Mouse (Mus musculus): ENCODE measurements around the gene Tfap2d. TPM values are rescaled to one million over a fixed set of nuclear protein-coding genes. Genes with fewer than 3 reads are reported as not detected.

The Tfap2d gene
- polyA plus RNA-seq, 1 experiment from 2014 or later, result not detected

- Histone ChIP-seq H3K27ac (replicated peaks; ENCODE audit: low read depth, low read length) (no peak overlapping the region), H3K4me2 (ENCODE audit: low read depth, severe bottlenecking) (no peak overlapping the region)
- 3% methylated on average over 4 of the region's 4 CpGs for WGBS
Observed at GRCm38 (mm10) chr1:19207611-19208010, 104.8 kb downstream of the Tfap2d start.

DNA sequence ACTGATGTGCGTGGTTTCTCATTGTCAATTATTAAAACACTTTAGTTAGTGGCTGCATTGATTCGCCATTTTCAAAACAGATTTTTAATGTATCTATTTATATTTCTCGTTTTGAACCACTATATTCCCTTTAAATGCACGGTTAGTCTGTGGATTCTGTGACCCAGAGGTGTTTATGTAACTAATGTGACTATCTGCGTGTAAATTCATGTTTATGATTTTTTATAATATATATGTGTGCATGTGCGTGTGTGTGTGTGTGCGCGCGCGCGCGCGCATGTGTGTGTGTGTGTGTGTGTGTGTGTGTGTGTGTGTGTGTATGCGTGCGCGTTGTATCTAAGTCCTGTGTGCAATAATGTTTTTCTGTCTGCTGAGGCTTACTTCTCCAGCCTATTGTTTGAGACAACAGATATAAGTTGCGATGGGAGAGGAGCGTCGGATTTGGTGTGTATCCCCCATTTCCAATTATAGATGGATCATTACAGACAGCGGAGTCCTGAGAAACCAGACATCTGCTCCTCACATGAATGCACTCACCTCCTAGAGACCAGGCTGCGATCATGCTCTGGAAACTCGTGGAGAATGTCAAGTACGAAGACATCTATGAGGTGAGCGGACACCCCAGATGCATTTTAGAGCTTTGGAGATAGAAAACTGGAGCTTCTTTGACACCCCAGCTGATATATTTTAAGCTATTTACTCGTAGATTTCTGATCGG lies 106.0 kb downstream of the Tfap2d start, which contains the start of gene Tfap2b:
Gene Tfap2b, plus strand, starts transcription at position 274 of the 718 bp plus-strand sequence.
- Histone ChIP-seq H3K27me3 (ENCODE audit: control insufficient read depth, insufficient read depth, low read length) (peaks cover 29% of the 10 kb centered on the region), H3K4me1 (ENCODE audit: control insufficient read depth, insufficient read depth, low read length) (no peaks in the 10 kb centered on the region), H3K36me3 (ENCODE audit: control insufficient read depth, insufficient read depth, low read length) (no peaks in the 10 kb centered on the region), H3K4me3 (ENCODE audit: low read depth, low read length) (peak within 1 kb of the TSS; percentile 32), H3K27ac (replicated peaks; ENCODE audit: low read depth, low read length) (no peak within 1 kb of the TSS), H3K4me2 (ENCODE audit: low read depth, severe bottlenecking) (peak within 1 kb of the TSS; percentile 31), H3K9me3 (ENCODE audit: control insufficient read depth, low read length) (no peaks in the 10 kb centered on the region), H3K9ac (ENCODE audit: low read length) (peak within 1 kb of the TSS; percentile 67)
- 2% methylated on average over 26 of the region's 26 CpGs for WGBS
- DNase-seq (ENCODE audit: low spot score), result peak; percentile 66
- no peak for ATAC-seq (ENCODE audit: insufficient number of reproducible peaks, low FRiP score, low TSS enrichment, low read depth)

More at GRCm38 (mm10) chr1:19207611-19208010, 104.8 kb downstream of the Tfap2d start:
- DNase-seq (ENCODE audit: low spot score) (no peak), ATAC-seq (ENCODE audit: insufficient number of reproducible peaks, low FRiP score, low TSS enrichment, low read depth) (no peak)
- Histone ChIP-seq H3K4me3 (ENCODE audit: low read depth, low read length) (no peak overlapping the region), H3K36me3 (ENCODE audit: control insufficient read depth, insufficient read depth, low read length) (no peaks in the 10 kb centered on the region), H3K9me3 (ENCODE audit: control insufficient read depth, low read length) (no peaks in the 10 kb centered on the region), H3K4me1 (ENCODE audit: control insufficient read depth, insufficient read depth, low read length) (no peaks in the 10 kb centered on the region), H3K27me3 (ENCODE audit: control insufficient read depth, insufficient read depth, low read length) (peaks cover 25% of the 10 kb centered on the region), H3K9ac (ENCODE audit: low read length) (no peak overlapping the region)

GRCm38 (mm10) chr1:19209359-19209745 lies 106.5 kb downstream of the Tfap2d start:
- Histone ChIP-seq H3K36me3 (ENCODE audit: control insufficient read depth, insufficient read depth, low read length) (no peaks in the 10 kb centered on the region), H3K4me2 (ENCODE audit: low read depth, severe bottlenecking) (peak overlapping the region; percentile 31), H3K4me1 (ENCODE audit: control insufficient read depth, insufficient read depth, low read length) (no peaks in the 10 kb centered on the region), H3K9ac (ENCODE audit: low read length) (peak overlapping the region; percentile 67), H3K27ac (replicated peaks; ENCODE audit: low read depth, low read length) (no peak overlapping the region), H3K9me3 (ENCODE audit: control insufficient read depth, low read length) (no peaks in the 10 kb centered on the region), H3K4me3 (ENCODE audit: low read depth, low read length) (peak overlapping the region; percentile 32), H3K27me3 (ENCODE audit: control insufficient read depth, insufficient read depth, low read length) (peaks cover 35% of the 10 kb centered on the region)
- DNase-seq (ENCODE audit: low spot score) (no peak), ATAC-seq (ENCODE audit: insufficient number of reproducible peaks, low FRiP score, low TSS enrichment, low read depth) (no peak)
- WGBS, result 0% methylated on average over 10 of the region's 10 CpGs

- Histone ChIP-seq H3K27me3 (ENCODE audit: control insufficient read depth, insufficient read depth, low read length) (peaks cover 39% of the 10 kb centered on the region), H3K4me2 (ENCODE audit: low read depth, severe bottlenecking) (peak overlapping the region; percentile 31), H3K27ac (replicated peaks; ENCODE audit: low read depth, low read length) (no peak overlapping the region), H3K4me3 (ENCODE audit: low read depth, low read length) (peak overlapping the region; percentile 32), H3K9ac (ENCODE audit: low read length) (peak overlapping the region; percentile 67), H3K36me3 (ENCODE audit: control insufficient read depth, insufficient read depth, low read length) (no peaks in the 10 kb centered on the region), H3K9me3 (ENCODE audit: control insufficient read depth, low read length) (no peaks in the 10 kb centered on the region), H3K4me1 (ENCODE audit: control insufficient read depth, insufficient read depth, low read length) (no peaks in the 10 kb centered on the region)
- peak; percentile 69 for DNase-seq (ENCODE audit: low spot score)
- ATAC-seq (ENCODE audit: insufficient number of reproducible peaks, low FRiP score, low TSS enrichment, low read depth), result no peak; the same call in 1 of the 2 replicates
- WGBS, result under 1% methylated on average over 31 of the region's 31 CpGs
Observed at GRCm38 (mm10) chr1:19209776-19210175, 107.0 kb downstream of the Tfap2d start.

DNA sequence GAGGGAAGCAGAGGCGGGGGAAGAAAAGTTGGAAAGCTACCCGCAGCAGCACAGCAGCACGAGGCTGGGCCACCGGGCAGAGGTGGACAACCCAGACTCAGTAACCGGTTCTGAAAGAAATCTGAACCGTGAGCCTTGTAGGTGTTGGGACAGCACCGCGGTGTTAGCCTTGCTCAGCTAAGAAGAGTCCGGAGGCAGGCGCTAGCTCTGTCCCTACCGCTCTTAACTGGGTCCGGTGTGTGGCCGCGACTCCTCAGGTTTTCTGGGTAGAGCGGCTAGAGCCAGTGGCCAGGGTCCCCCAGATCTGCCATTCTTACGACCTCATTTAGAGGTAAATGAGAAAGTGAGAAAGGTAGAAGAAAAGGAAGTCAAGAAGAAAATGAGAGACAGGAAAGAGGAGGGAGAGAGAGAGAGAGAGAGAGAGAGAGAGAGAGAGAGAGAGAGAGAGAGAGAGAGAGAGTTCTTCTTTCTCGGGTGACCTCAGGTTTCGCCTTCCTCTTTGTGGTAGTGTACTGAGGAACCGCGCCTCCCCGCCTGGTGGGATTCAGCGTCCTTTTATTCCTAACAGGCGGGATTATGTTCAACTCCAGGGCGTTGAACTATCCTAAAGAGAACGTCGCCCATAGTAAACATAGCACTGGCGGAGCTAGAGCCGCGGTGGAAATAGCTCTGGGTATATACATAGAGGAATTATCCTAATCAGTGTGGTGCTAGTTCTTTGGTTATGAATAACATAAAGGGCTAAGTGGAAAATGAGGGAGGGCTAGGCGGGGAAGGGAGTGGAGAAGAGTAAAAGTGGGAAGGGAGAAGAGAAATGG lies 107.6 kb downstream of the Tfap2d start:
- Histone ChIP-seq H3K4me3 (ENCODE audit: low read depth, low read length) (peak overlapping the region; percentile 32), H3K4me2 (ENCODE audit: low read depth, severe bottlenecking) (peak overlapping the region; percentile 31; the same call in 1 of the 2 replicates), H3K9ac (ENCODE audit: low read length) (peak overlapping the region; percentile 67), H3K4me1 (ENCODE audit: control insufficient read depth, insufficient read depth, low read length) (no peaks in the 10 kb centered on the region), H3K27me3 (ENCODE audit: control insufficient read depth, insufficient read depth, low read length) (peaks cover 45% of the 10 kb centered on the region), H3K27ac (replicated peaks; ENCODE audit: low read depth, low read length) (0 out of 2 replicates have a peak overlapping the region, but pooled peaks have one; percentile 1), H3K36me3 (ENCODE audit: control insufficient read depth, insufficient read depth, low read length) (no peaks in the 10 kb centered on the region), H3K9me3 (ENCODE audit: control insufficient read depth, low read length) (no peaks in the 10 kb centered on the region)
- WGBS, result under 1% methylated on average over 30 of the region's 30 CpGs
- DNase-seq (ENCODE audit: low spot score) (peak; percentile 63), ATAC-seq (ENCODE audit: insufficient number of reproducible peaks, low FRiP score, low TSS enrichment, low read depth) (peak; percentile 44; the same call in 1 of the 2 replicates)

GRCm38 (mm10) chr1:19211033-19211405 lies 108.2 kb downstream of the Tfap2d start:
- H3K9ac ChIP-seq (ENCODE audit: low read length), result 0 out of 2 replicates have a peak overlapping the region, but pooled peaks have one; percentile 12
- under 1% methylated on average over 8 of the region's 8 CpGs for WGBS
- H3K4me2 ChIP-seq (ENCODE audit: low read depth, severe bottlenecking), result peak overlapping the region; percentile 7; the same call in 1 of the 2 replicates
- peaks cover 50% of the 10 kb centered on the region for H3K27me3 ChIP-seq (ENCODE audit: control insufficient read depth, insufficient read depth, low read length)
- no peak for DNase-seq (ENCODE audit: low spot score)
- ATAC-seq (ENCODE audit: insufficient number of reproducible peaks, low FRiP score, low TSS enrichment, low read depth), result no peak
- H3K36me3 ChIP-seq (ENCODE audit: control insufficient read depth, insufficient read depth, low read length), result no peaks in the 10 kb centered on the region
- H3K9me3 ChIP-seq (ENCODE audit: control insufficient read depth, low read length), result no peaks in the 10 kb centered on the region
- no peaks in the 10 kb centered on the region for H3K4me1 ChIP-seq (ENCODE audit: control insufficient read depth, insufficient read depth, low read length)
- H3K27ac ChIP-seq (replicated peaks; ENCODE audit: low read depth, low read length), result peak overlapping the region; percentile 30; the same call in 1 of the 2 replicates
- peak overlapping the region; percentile 32 for H3K4me3 ChIP-seq (ENCODE audit: low read depth, low read length)

DNA sequence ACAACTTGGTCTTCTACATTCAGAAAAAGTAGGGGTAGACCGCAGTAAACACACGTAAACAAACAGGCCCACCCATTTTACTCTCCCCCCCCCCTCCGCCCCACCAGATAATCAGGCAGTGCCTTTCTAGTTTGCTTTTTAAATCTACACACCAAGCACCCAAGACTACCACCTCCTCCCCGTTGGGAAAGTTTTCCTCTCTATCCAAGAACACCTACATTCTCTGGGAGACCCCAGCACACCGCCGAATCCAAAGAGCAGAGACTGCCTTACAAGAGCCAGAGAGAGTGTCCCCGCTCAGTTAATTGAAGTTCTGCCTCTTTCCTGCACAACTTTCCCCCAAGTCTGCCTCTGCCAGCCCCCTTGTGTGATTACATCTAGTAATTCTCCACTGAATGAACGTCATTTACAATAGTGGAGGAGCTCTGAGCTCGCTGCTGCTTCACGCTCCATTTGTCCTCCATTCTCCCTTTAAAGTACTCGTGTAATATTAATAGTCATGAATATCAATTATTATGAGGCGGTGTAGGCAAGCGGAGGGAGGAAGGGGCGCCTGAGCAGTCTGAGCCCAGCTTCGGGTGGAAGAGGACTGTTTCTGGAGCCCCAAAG lies 108.8 kb downstream of the Tfap2d start:
- Histone ChIP-seq H3K4me2 (ENCODE audit: low read depth, severe bottlenecking) (peak overlapping the region; percentile 32; the same call in 1 of the 2 replicates), H3K27me3 (ENCODE audit: control insufficient read depth, insufficient read depth, low read length) (peaks cover 55% of the 10 kb centered on the region), H3K4me1 (ENCODE audit: control insufficient read depth, insufficient read depth, low read length) (no peaks in the 10 kb centered on the region), H3K27ac (replicated peaks; ENCODE audit: low read depth, low read length) (no peak overlapping the region), H3K9ac (ENCODE audit: low read length) (peak overlapping the region; percentile 43), H3K4me3 (ENCODE audit: low read depth, low read length) (peak overlapping the region; percentile 22), H3K36me3 (ENCODE audit: control insufficient read depth, insufficient read depth, low read length) (no peaks in the 10 kb centered on the region), H3K9me3 (ENCODE audit: control insufficient read depth, low read length) (no peaks in the 10 kb centered on the region)
- ATAC-seq (ENCODE audit: insufficient number of reproducible peaks, low FRiP score, low TSS enrichment, low read depth), result no peak
- DNase-seq (ENCODE audit: low spot score), result no peak
- WGBS, result 1% methylated on average over 15 of the region's 15 CpGs

- peaks cover 59% of the 10 kb centered on the region for H3K27me3 ChIP-seq (ENCODE audit: control insufficient read depth, insufficient read depth, low read length)
- DNase-seq (ENCODE audit: low spot score) (no peak), ATAC-seq (ENCODE audit: insufficient number of reproducible peaks, low FRiP score, low TSS enrichment, low read depth) (no peak)
- no peaks in the 10 kb centered on the region for H3K4me1 ChIP-seq (ENCODE audit: control insufficient read depth, insufficient read depth, low read length)
- peak overlapping the region; percentile 5 for H3K4me3 ChIP-seq (ENCODE audit: low read depth, low read length)
- H3K36me3 ChIP-seq (ENCODE audit: control insufficient read depth, insufficient read depth, low read length), result no peaks in the 10 kb centered on the region
- H3K27ac ChIP-seq (replicated peaks; ENCODE audit: low read depth, low read length), result no peak overlapping the region
- peak overlapping the region; percentile 18; the same call in 1 of the 2 replicates for H3K4me2 ChIP-seq (ENCODE audit: low read depth, severe bottlenecking)
- H3K9me3 ChIP-seq (ENCODE audit: control insufficient read depth, low read length), result no peaks in the 10 kb centered on the region
- no peak overlapping the region for H3K9ac ChIP-seq (ENCODE audit: low read length)
- 2% methylated on average over 4 of the region's 4 CpGs for WGBS
Observed at GRCm38 (mm10) chr1:19212691-19213090, 109.9 kb downstream of the Tfap2d start.
